Mouse (Mus musculus): ENCODE data around the gene Rps15. TPM values are rescaled to one million over a fixed set of nuclear protein-coding genes. Genes with fewer than 3 reads are reported as not detected.

The Rps15 gene
- polyA plus RNA-seq, 1 experiment from 2014 or later, result 828 TPM

DNA sequence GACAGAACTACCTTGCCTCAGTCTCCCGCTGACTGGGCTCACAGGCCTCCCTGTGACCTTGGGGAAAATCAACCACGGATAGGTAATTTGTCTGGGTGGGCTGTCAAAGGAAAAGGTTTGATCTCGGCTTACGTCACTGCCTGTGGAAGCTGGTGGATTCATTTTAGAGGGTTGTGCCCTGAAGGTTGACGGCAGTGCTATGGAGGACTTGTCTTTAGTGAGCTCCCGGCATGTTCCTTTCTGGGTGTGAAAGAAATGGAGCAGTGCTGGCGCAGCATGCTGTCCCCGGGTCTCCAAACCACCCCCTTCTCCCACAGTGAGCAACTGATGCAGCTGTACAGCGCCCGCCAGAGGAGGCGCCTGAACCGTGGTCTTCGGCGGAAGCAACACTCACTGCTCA is 1.1 kb downstream of the Rps15 start:
- H3K4me1 ChIP-seq (ENCODE audit: control insufficient read depth, insufficient read depth, low read length), result 0 out of 2 replicates have a peak, but pooled peaks cover 8% of the 10 kb centered on the region
- H3K9ac ChIP-seq (ENCODE audit: low read depth, low read length), result peak overlapping the region; percentile 100
- H3K4me3 ChIP-seq (ENCODE audit: low read depth, low read length), result peak overlapping the region; percentile 86
- H3K27ac ChIP-seq (ENCODE audit: low read depth, low read length), result peak overlapping the region; percentile 92
- ATAC-seq (replicated peaks; ENCODE audit: insufficient number of reproducible peaks, low FRiP score, low TSS enrichment), result no peak
- 28% methylated on average over 14 of the region's 14 CpGs for WGBS (ENCODE audit: insufficient replicate concordance)
- H3K27me3 ChIP-seq (ENCODE audit: control insufficient read depth, insufficient read depth, low read length), result peaks cover 18% of the 10 kb centered on the region
- peaks cover 14% of the 10 kb centered on the region for H3K36me3 ChIP-seq (ENCODE audit: control insufficient read depth, insufficient read depth, low read length)
- H3K9me3 ChIP-seq (replicated peaks; ENCODE audit: control insufficient read depth, low read length), result no peaks in the 10 kb centered on the region
- H3K4me2 ChIP-seq, result peak overlapping the region; percentile 98

DNA sequence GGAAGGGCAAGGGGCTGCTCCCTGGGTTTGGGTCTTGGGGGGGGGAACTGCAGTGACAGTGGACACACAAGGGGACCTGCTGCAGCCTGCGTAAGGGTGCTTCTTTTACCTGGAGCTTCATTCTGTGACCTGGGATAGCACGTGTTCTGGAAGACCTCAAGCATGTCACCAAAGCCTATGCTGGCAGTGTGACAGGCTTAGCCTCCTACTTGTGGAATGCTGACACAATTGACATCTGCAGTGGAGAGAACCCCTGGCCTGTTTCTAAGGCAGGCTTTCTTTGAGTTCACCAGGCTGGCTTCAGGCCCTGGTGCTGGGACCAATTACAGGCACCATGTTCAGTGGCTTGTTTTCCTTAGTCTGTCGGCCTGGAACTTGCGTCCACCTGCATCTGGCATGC is 2.1 kb downstream of the Rps15 start:
- Histone ChIP-seq H3K9me3 (replicated peaks; ENCODE audit: control insufficient read depth, low read length) (no peaks in the 10 kb centered on the region), H3K9ac (ENCODE audit: low read depth, low read length) (no peak overlapping the region), H3K4me2 (no peak overlapping the region; the same call in 1 of the 2 replicates), H3K27me3 (ENCODE audit: control insufficient read depth, insufficient read depth, low read length) (peaks cover 28% of the 10 kb centered on the region), H3K4me1 (ENCODE audit: control insufficient read depth, insufficient read depth, low read length) (0 out of 2 replicates have a peak, but pooled peaks cover 8% of the 10 kb centered on the region), H3K36me3 (ENCODE audit: control insufficient read depth, insufficient read depth, low read length) (peaks cover 12% of the 10 kb centered on the region), H3K4me3 (ENCODE audit: low read depth, low read length) (no peak overlapping the region), H3K27ac (ENCODE audit: low read depth, low read length) (no peak overlapping the region)
- ATAC-seq (replicated peaks; ENCODE audit: insufficient number of reproducible peaks, low FRiP score, low TSS enrichment), result no peak
- WGBS (ENCODE audit: insufficient replicate concordance), result 73% methylated on average over 4 of the region's 4 CpGs

DNA sequence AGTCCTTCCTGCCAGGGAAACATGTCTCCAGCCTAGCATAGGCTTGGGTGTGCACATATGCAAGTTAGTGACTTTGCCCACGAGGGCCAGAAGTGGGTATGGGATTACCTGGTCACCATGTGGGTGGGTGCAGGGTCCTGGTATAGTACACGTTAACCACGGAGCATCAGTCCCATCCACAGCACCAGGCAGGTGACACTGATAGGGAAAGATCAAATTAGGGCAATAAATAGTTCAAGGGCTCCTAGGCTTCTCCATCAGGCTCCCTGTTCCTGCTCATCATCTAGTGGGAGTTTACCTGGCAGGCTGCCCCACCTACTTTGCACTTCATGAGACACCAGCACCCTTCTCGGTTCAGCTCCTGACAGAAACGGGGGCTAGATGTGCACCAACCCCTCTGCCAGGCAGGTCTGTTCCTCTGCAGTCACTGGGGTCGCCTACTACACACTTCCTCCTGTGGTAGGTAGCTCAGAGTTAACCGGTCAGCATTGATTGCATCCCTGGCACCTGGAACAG is 2.6 kb downstream of the Rps15 start:
- peaks cover 12% of the 10 kb centered on the region for H3K36me3 ChIP-seq (ENCODE audit: control insufficient read depth, insufficient read depth, low read length)
- H3K4me1 ChIP-seq (ENCODE audit: control insufficient read depth, insufficient read depth, low read length), result 0 out of 2 replicates have a peak, but pooled peaks cover 8% of the 10 kb centered on the region
- no peak overlapping the region for H3K27ac ChIP-seq (ENCODE audit: low read depth, low read length)
- H3K9me3 ChIP-seq (replicated peaks; ENCODE audit: control insufficient read depth, low read length), result no peaks in the 10 kb centered on the region
- H3K4me3 ChIP-seq (ENCODE audit: low read depth, low read length), result peak overlapping the region; percentile 2; the same call in 1 of the 2 replicates
- ATAC-seq (replicated peaks; ENCODE audit: insufficient number of reproducible peaks, low FRiP score, low TSS enrichment), result no peak
- 43% methylated on average over 7 of the region's 7 CpGs for WGBS (ENCODE audit: insufficient replicate concordance)
- peaks cover 33% of the 10 kb centered on the region for H3K27me3 ChIP-seq (ENCODE audit: control insufficient read depth, insufficient read depth, low read length)
- H3K9ac ChIP-seq (ENCODE audit: low read depth, low read length), result no peak overlapping the region
- H3K4me2 ChIP-seq, result no peak overlapping the region

DNA sequence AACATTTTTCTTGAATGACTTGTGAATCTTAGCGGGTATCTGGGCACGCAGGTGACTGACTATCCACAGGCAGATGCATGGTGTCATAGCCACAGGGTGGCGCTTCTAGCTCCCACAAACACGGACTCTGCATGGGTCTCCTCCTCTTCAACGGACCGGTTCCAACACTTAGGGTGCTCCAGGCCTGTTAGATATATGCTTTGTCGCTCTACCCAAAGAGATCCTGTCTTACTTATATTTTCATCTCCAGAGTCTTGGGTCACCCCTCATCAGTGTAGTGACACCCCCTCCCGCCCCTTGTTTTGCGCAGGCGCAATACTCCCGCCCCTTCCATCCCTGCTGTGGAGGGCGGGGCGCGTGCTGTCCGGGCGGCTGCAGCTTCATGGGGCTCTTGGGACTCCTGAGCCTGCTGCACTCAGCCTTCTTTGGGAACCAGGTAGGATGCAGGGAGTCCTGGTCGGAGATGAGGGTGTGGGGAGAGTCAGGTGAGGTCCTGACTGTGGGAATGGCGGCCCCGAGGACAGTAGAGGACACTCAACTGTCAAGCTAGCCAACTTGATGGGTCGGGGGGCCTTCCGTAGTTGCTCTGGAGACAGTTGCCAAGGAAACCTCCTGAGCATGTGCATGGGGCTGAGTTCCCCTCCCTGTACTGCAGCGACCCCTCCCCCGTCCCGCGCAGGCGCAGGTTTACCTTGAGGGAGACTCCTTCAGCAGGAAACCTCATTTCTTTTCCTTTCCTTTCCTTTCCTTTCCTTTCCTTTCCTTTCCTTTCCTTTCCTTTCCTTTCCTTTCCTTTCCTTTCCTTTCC is 3.6 kb downstream of the Rps15 start, which contains the start of gene Apc2:
Gene Apc2 (plus strand): TSS at position 360 of the 808 bp plus-strand sequence.
- no peaks in the 10 kb centered on the region for H3K9me3 ChIP-seq (replicated peaks; ENCODE audit: control insufficient read depth, low read length)
- WGBS (ENCODE audit: insufficient replicate concordance), result 1% methylated on average over 26 of the region's 26 CpGs
- H3K36me3 ChIP-seq (ENCODE audit: control insufficient read depth, insufficient read depth, low read length), result peaks cover 12% of the 10 kb centered on the region
- peak within 1 kb of the TSS; percentile 56 for H3K9ac ChIP-seq (ENCODE audit: low read depth, low read length)
- 0 out of 2 replicates have a peak, but pooled peaks cover 8% of the 10 kb centered on the region for H3K4me1 ChIP-seq (ENCODE audit: control insufficient read depth, insufficient read depth, low read length)
- ATAC-seq (replicated peaks; ENCODE audit: insufficient number of reproducible peaks, low FRiP score, low TSS enrichment), result peak; percentile 31; the same call in 1 of the 2 replicates
- peaks cover 43% of the 10 kb centered on the region for H3K27me3 ChIP-seq (ENCODE audit: control insufficient read depth, insufficient read depth, low read length)
- 0 out of 2 replicates have a peak within 1 kb of the TSS, but pooled peaks have one; percentile 50 for H3K27ac ChIP-seq (ENCODE audit: low read depth, low read length)
- peak within 1 kb of the TSS; percentile 45 for H3K4me3 ChIP-seq (ENCODE audit: low read depth, low read length)
- H3K4me2 ChIP-seq, result peak within 1 kb of the TSS; percentile 79

DNA sequence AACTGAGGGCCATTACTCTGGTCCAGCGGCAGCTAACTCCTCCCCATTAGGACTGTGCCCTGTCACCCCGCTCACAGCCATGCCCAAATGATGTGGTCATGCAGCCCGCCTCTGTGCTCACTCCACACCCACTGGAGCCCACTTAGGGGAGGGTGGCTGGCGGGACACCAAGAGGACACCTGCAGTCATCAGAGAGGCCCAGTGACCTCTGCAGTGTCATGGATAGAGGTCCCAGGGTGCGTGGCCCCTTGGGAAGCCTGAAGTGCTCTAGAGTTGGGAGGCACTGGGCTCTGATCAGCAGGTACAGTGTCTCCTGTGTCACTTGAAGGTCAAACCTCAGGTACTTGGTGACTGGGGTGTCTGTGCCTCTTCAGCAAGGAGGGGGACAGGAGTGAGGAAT is 4.6 kb downstream of the Rps15 start:
- WGBS (ENCODE audit: insufficient replicate concordance), result 77% methylated on average over 5 of the region's 5 CpGs
- Histone ChIP-seq H3K9ac (ENCODE audit: low read depth, low read length) (no peak overlapping the region), H3K4me2 (0 out of 2 replicates have a peak overlapping the region, but pooled peaks have one; percentile 79), H3K4me3 (ENCODE audit: low read depth, low read length) (no peak overlapping the region), H3K9me3 (replicated peaks; ENCODE audit: control insufficient read depth, low read length) (no peaks in the 10 kb centered on the region), H3K4me1 (ENCODE audit: control insufficient read depth, insufficient read depth, low read length) (0 out of 2 replicates have a peak, but pooled peaks cover 6% of the 10 kb centered on the region), H3K27ac (ENCODE audit: low read depth, low read length) (no peak overlapping the region), H3K27me3 (ENCODE audit: control insufficient read depth, insufficient read depth, low read length) (peaks cover 53% of the 10 kb centered on the region), H3K36me3 (ENCODE audit: control insufficient read depth, insufficient read depth, low read length) (peaks cover 12% of the 10 kb centered on the region)
- no peak for ATAC-seq (replicated peaks; ENCODE audit: insufficient number of reproducible peaks, low FRiP score, low TSS enrichment)

DNA sequence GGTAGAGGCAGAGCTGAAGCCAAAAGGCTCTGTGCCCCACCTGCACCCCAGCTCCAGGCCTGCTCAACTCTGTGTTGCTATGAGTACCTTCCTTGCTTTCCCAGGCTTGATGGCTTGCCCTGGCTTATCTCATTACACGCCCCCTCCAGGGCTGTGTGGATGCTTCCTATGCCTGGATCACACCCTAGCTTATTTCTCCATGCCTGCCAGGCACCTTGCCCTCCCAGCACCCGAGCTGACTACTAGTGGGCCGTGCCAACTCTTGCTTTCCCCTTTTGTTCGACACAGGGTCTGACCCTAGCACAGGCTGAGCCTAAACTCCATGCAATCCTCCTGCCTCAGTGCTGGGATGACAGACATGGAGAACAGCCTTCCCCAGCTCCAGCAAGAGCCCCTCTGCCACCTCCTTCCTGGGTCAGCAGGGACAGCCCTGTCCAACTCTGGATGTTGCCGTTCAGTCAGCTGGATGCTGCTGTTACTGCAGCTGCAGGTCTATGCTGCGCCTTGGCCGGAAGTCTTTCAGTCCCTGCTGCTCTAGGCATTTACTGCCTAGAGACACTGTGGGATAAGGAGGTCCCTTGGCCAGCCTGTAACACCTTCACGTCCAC is 5.4 kb downstream of the Rps15 start:
- ATAC-seq (replicated peaks; ENCODE audit: insufficient number of reproducible peaks, low FRiP score, low TSS enrichment), result no peak
- Histone ChIP-seq H3K27me3 (ENCODE audit: control insufficient read depth, insufficient read depth, low read length) (peaks cover 58% of the 10 kb centered on the region), H3K4me2 (no peak overlapping the region), H3K36me3 (ENCODE audit: control insufficient read depth, insufficient read depth, low read length) (peaks cover 12% of the 10 kb centered on the region), H3K9ac (ENCODE audit: low read depth, low read length) (no peak overlapping the region), H3K9me3 (replicated peaks; ENCODE audit: control insufficient read depth, low read length) (no peaks in the 10 kb centered on the region), H3K4me1 (ENCODE audit: control insufficient read depth, insufficient read depth, low read length) (peaks cover 10% of the 10 kb centered on the region; the same call in 1 of the 2 replicates), H3K27ac (ENCODE audit: low read depth, low read length) (no peak overlapping the region), H3K4me3 (ENCODE audit: low read depth, low read length) (no peak overlapping the region)
- 59% methylated on average over 8 of the region's 8 CpGs for WGBS (ENCODE audit: insufficient replicate concordance)

DNA sequence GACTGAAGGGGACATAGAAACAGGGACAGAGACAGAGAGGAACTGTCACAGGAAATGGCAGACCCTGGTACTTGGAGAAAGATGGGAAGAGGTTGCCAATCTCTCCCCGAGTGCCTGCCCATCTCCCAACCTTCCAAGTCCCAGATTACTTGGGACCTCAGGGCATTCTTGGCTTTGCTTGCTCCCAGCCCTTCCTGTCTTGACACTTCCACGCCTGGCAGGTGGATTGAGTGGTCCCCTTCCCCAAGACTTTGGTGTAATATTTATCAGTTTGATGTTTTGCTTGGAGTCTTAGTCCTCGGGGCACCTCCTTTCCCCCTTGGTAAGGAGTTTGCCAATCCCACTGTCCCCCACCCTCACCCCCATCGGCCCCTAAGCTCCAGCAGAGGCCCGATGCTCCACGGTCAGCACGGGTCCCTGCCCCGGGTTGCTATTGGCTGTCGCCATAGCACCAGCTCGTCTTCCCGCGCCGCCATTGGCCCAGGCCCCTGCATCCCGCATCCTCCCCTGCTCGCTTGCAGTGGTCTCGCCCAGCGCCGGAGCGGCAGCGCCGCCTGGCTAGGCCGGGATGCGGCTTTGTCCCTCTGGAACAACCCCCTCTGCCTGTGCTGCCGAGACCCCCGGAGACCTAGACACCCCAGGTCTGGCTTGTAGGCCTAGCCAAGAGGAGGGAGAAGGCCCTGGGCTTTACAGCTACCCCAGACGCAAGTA is 6.5 kb downstream of the Rps15 start:
- Histone ChIP-seq H3K4me2 (peak overlapping the region; percentile 22; the same call in 1 of the 2 replicates), H3K36me3 (ENCODE audit: control insufficient read depth, insufficient read depth, low read length) (peaks cover 12% of the 10 kb centered on the region), H3K27ac (ENCODE audit: low read depth, low read length) (no peak overlapping the region), H3K4me1 (ENCODE audit: control insufficient read depth, insufficient read depth, low read length) (peaks cover 9% of the 10 kb centered on the region; the same call in 1 of the 2 replicates), H3K9ac (ENCODE audit: low read depth, low read length) (no peak overlapping the region), H3K4me3 (ENCODE audit: low read depth, low read length) (0 out of 2 replicates have a peak overlapping the region, but pooled peaks have one; percentile 6), H3K9me3 (replicated peaks; ENCODE audit: control insufficient read depth, low read length) (no peaks in the 10 kb centered on the region), H3K27me3 (ENCODE audit: control insufficient read depth, insufficient read depth, low read length) (peaks cover 58% of the 10 kb centered on the region)
- 7% methylated on average over 26 of the region's 26 CpGs for WGBS (ENCODE audit: insufficient replicate concordance)
- no peak for ATAC-seq (replicated peaks; ENCODE audit: insufficient number of reproducible peaks, low FRiP score, low TSS enrichment)

DNA sequence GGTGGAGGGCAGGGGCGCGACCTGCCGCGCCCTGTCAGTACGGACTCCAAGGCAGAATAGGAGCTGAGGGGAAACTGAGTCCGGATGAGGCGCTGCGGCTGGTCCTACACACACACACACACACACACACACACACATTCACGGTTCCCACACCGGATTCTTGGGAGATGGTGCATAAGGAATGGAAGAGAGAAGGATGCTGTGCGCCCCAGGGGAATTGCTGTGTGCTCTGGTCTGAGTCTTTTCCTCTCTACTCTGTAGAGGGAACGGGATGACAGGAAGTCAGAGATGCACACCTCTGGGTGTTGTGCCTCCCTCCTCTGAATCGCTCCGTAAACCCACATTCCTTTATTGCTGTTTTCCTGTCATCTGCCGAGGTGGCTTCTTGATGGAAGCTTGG is 7.0 kb downstream of the Rps15 start:
- no peak for ATAC-seq (replicated peaks; ENCODE audit: insufficient number of reproducible peaks, low FRiP score, low TSS enrichment)
- no peak overlapping the region for H3K4me3 ChIP-seq (ENCODE audit: low read depth, low read length)
- no peaks in the 10 kb centered on the region for H3K9me3 ChIP-seq (replicated peaks; ENCODE audit: control insufficient read depth, low read length)
- peak overlapping the region; percentile 22; the same call in 1 of the 2 replicates for H3K4me2 ChIP-seq
- peaks cover 9% of the 10 kb centered on the region; the same call in 1 of the 2 replicates for H3K4me1 ChIP-seq (ENCODE audit: control insufficient read depth, insufficient read depth, low read length)
- peaks cover 7% of the 10 kb centered on the region for H3K36me3 ChIP-seq (ENCODE audit: control insufficient read depth, insufficient read depth, low read length)
- H3K9ac ChIP-seq (ENCODE audit: low read depth, low read length), result no peak overlapping the region
- peaks cover 59% of the 10 kb centered on the region for H3K27me3 ChIP-seq (ENCODE audit: control insufficient read depth, insufficient read depth, low read length)
- WGBS (ENCODE audit: insufficient replicate concordance), result 12% methylated on average over 15 of the region's 15 CpGs
- no peak overlapping the region for H3K27ac ChIP-seq (ENCODE audit: low read depth, low read length)
